Mouse (Mus musculus): ENCODE data around the gene Lrch1.

DNA sequence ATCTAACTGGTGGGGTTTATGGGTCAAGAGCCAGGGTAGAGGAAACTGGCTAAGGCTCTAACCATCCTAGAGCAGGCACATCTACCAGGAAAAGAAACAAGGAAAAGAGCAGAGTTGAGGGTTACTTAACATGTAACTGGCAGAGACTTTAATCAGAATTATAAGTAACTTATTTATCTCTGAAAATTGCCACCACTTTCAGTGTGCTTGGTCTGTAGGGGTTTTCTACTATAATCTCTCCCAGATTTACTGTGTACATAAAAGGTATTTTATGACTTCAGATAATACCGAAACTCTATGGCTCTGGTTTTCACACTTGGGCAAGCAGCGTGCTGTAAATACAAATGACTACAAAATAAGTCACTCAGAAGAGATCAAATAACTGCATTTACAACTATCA is 32.0 kb downstream of the Lrch1 start:
- no peak for TF ChIP-seq CTCF (conservative IDR thresholded peaks at IDR 0.05; ENCODE audit: insufficient read depth, insufficient read length, low read depth, low read length)
- no peak for TF ChIP-seq POLR2A (IDR thresholded peaks at IDR 0.05; ENCODE audit: low read depth, low read length)
